Mouse (Mus musculus) thymus, postnatal 10 days (tissue): ENCODE results near the gene Ube2d1.

Experiments
- DNase-seq, 2 experiments: peaks; one replicate each; pipeline ENCODE4 v3.0.0; 2021; ENCODE audit warnings: low spot score in 2 of 2

The Ube2d1 gene

GRCm38 (mm10) chr10:71291179-71291661 is 6.2 kb upstream of the Ube2d1 start:
- DNase-seq, result no peak

GRCm38 (mm10) chr10:71284511-71285125 is 444 bp downstream of the Ube2d1 start:
- DNase-seq, result peak in 1 of 2 experiments; percentile 18

DNA sequence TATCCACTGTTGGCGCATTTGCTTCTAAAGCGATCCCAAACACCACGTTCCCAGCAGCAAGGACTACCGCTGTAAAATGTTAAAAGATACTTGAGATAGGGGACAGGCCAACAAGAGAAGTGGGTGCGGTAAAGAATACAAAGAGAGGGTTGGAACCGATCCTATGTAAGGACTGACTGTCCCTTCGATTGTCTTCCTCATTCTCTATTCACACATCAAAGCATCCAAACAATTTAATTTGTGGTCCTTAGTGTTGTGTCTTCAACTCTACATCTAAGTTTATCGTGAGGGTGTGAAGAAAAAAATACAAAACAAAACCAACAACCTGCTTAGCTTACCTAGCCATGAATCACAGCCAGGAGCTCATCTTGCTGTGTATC is 941 bp downstream of the Ube2d1 start:
- no peak for DNase-seq

DNA sequence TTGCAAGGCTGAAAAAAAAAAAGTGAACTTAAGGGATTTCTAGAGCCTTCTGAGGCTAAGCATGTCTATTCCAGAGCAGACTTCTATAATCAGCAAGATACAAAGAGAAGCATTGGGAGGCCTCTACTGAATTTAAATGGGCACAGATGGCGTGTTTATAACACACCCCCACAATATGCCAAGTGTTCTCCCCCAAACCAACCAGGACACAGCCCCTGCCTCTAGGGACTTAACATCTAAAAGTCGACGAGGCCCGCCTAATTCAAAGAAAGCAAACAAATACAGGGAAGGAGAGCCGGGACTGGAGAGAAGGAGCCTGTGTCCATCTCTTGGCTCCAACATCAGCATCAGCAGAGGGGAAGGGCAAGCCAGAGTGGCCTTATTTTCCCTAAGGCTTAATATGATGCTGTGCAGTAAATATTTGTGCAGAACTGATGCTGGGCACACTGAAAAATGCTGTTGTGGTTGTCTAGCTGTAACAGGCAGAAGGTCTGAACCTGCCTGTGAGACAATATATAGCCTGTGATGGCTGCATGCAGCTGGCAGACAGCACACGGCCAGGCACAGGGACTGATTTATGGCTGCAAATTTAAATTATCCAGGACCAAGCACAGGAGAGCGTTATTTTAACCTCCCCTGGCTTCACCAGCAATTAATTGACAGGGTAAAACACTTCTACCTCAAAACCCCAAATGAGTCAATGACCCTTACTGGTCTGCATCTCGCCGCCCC is 11.9 kb downstream of the Ube2d1 start:
- no peak for DNase-seq

DNA sequence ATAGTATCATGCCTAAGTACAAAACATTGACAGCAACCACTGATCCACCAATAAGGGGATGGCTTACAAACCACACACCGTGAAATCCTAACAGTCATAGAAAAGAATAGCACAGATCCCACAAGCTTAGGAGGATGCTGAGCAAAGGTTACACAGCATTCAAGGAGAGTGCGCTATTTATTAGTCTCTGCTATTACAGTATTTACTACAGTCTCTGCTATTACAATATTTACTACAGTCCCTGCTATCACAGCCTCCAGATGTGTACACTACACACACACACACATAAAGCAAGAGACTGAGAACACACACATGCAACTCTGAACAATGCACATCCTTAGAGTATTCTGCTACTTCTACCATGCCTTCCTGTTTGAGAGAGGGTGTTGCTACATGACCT is 17.1 kb downstream of the Ube2d1 start:
- DNase-seq, result no peak

DNA sequence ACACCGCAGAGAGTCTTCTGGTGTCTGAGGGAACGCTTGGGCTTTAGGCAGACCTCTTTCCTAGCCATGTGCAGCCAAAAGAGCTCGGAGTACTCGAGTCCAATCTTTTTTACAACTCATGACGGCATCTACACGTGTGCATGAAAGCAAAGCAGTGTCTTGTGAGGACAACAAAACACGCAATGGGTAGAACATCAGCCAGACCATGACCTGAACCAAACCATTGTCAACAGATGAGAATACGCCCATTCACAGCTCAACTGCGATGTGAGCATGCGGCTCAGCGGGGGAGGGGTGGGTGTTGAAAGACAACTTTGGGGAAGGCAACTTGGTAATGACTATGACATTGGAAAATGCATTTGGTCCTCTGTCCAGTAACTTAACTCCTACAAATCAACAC is 17.6 kb downstream of the Ube2d1 start:
- DNase-seq, result no peak

DNA sequence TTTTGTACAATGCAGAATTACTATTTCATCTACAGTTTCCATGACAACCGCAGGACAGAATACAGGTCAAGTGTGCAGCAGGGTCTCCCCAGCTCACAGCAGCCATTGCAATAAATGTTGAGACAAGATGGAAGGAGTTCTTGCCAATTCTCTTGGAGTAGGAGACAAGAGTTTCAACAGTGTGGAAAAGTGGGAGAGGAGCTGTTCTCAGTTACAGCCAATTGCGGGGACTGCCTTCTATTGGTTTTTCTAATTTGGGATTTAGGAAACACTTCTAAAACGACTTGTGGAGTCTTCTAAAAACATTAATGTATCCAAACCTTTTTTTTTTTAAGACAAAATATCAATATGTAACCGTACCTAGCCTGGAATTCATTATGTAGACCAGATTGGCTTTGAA is 20.0 kb downstream of the Ube2d1 start:
- DNase-seq, result no peak

DNA sequence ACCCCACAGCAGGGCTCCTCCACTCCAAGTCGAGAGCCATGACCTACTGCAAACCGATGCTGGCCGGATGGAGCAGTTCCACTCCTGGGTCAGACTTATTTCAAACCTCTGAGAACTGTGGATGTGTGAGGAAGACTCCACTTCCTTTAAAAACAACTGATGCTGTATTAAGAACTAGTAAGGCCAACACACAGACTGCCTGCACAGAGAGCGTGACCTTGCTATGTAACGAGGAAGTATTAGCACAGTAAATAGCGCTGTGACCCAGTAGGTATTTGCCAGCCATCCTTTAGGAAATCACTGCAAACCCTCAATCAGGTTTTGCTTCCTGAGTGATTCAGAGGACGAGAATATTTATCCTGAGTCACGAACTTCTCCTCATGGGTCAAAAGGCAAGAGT is 23.4 kb downstream of the Ube2d1 start:
- no peak for DNase-seq

DNA sequence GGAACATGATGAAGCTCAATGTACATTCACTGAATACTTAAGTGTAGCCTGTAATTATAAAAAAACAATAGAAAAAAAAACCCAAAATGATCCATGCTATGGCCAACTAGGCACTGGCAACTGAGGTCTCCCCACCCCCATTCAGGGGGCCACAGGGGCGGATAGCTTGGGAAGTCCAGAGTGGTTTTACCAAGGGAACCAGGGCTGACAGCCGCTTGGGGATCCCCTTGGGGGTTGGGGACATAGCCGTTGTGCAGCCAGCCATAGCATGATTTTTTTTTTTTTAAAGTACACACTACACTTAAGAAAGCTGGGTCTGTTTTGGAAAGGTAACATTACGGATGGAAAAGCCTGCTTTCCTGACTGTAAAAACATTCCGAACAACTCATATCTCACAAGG is 26.1 kb downstream of the Ube2d1 start:
- DNase-seq, result no peak

DNA sequence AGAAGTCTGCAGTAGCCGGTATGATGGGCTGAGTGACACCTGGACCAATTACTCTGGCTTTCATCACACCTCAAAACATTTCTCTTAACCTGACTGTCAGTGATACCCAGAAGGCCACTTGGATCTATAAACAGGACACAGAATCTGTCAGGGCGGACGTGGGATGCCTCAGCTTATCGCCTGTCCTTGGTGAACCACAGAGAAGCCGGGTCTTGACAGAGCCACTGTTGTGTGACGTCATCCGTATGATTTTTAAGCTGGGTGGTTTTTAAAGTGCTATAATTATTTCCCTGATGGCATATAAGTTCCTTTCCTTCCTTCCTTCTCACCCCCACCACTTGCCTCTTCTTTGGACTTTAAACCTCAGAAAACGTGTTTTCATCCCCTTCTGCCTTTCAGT is 26.5 kb downstream of the Ube2d1 start:
- no peak for DNase-seq

GRCm38 (mm10) chr10:71253147-71253546 is 31.9 kb downstream of the Ube2d1 start:
- no peak for DNase-seq

DNA sequence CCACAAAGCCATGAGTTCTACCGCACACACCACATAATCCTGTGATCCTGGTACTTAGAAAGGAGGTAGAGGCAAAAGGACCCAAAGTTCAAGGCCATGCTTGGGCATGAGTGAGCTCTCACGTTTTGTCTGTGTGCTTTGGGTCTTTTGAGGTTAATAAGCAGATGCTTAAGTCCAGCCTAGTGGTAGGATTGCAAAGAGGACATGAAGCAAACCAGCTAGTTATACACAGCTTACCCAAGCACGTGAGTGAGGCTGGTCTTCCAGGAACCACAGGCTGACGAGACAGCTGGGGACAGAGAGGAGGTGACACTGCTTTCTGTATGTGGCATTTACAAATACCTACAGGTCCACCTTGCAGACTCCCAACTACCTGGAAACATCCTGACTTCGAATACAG is 32.6 kb downstream of the Ube2d1 start:
- no peak for DNase-seq

DNA sequence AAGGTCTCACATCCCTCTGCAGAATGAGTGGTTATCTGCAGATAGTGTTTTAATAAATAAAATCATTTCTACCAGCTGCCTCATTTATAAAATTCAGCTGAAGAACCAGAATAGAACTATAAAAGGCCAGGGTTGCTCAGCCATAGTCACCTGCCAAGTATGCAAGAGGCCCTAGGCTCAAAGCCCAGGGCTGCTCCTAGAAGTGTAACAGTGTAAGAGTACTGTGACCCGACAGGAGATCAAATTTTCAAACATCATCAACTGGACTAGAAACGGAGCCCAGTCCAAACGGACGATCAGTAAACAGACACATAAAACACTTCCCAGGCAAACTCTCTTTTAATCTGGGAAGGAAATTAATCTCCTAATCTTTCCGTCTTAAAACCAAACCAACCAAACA is 33.2 kb downstream of the Ube2d1 start:
- DNase-seq, result no peak

- DNase-seq, result no peak
These were observed 33.8 kb downstream of the Ube2d1 start for GRCm38 (mm10) chr10:71251256-71251655.

- DNase-seq, result no peak
These were observed 34.6 kb downstream of the Ube2d1 start for GRCm38 (mm10) chr10:71250472-71250871.

GRCm38 (mm10) chr10:71249086-71249880 is 35.8 kb downstream of the Ube2d1 start:
- DNase-seq, result no peak

DNA sequence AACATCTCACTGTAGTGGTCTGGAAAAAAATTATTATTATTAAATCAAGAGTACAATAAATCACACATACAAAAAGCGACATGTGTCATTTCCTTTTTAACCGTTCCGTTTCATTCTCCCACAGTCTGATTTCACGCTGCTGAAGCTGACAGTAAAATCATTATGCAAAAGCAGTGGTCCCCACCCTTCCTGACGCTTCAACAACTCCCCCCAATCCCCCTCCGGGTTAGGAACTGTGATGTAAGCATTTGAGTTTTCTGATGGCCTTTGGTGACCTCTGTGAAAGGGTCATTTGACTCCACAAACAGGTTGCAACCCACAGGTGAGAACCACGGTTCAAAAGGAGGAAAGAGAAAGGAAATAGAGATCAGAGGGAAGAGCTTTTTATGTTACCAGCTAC is 38.1 kb downstream of the Ube2d1 start:
- DNase-seq, result no peak

DNA sequence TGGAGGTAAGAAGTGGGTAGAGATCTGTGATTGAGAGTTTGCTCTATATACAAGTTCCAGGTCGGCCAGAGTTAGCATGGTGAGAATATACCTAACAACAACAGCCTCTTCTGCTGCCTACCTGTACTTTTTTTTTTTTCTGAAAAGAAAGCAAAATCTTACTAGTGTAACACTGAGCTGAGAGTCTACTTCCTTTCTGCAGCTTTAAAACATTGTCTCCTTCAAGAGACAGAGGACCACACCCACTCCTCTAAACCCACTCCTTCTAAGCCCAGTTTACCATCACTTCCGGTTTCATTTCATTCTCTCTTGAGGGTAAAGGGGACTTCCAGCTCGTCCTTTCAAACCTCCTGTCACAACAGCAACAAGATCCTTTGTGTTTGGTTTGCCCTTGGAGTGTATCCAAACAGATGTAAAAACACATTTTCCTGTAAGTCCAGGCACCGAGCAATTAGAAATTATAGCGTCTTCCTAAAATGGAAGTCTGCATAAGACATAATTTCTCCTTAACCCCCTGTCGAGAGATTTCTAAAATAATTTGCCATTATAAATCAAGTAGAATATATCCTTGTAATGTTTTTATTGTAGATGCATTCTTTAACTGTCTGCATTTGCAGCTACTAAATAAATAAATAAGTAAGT is 45.5 kb downstream of the Ube2d1 start:
- DNase-seq, result peak in 1 of 2 experiments; percentile 43

- no peak for DNase-seq
These were observed 46.9 kb downstream of the Ube2d1 start, which contains the start of gene Tfam for GRCm38 (mm10) chr10:71238240-71238554. Gene Tfam, minus strand, starts transcription at chr10:71238280.

GRCm38 (mm10) chr10:71237516-71238239 is 47.4 kb downstream of the Ube2d1 start:
- peak; percentile 99 for DNase-seq

DNA sequence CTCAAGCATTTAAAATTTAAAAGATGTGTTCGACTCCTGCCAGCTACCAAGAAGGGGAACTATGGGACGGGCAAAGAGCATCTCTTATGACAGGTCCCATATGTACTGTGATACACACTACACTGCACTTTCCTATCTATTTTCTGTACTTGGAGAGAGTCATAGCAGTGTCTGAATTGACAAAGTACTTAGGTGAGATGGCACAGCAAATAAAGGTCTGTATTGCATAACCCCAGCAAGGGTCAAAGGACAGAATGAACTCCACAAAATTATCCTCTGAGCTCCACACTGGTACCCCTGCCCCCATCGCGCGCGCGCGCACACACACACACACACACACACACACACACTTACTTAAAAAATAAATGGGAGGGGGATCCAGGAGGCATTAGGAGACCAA is 51.0 kb downstream of the Ube2d1 start:
- DNase-seq, result no peak

GRCm38 (mm10) chr10:71225894-71226293 is 59.2 kb downstream of the Ube2d1 start:
- DNase-seq, result peak; percentile 53 to 85
